Mouse (Mus musculus) layer of hippocampus, adult 2 months (tissue): ENCODE data around the gene Prickle3. TPM values are rescaled to one million over a fixed set of nuclear protein-coding genes. Genes with fewer than 3 reads are reported as not detected.

Source experiments
- DNase-seq, 2 experiments: peaks; one replicate each; pipeline ENCODE4 v3.0.0; 2022; ENCODE audit warnings: low spot score in 2 of 2
- H3K27ac ChIP-seq: fragments of 200-600 bp; 2 replicates; pipeline ENCODE4 v1.8.1; 2022
- H3K4me3 ChIP-seq: fragments of 200-600 bp; 2 replicates; pipeline ENCODE4 v1.8.1; 2022; ENCODE audit warnings: mild to moderate bottlenecking
- CTCF ChIP-seq: fragments of 200-600 bp; conservative IDR thresholded peaks from 2 replicates; pipeline ENCODE4 v1.8.1; 2022; ENCODE audit warnings: antibody characterized with exemption, mild to moderate bottlenecking, moderate library complexity
- long read RNA-seq, 2 experiments: library from polyadenylated mRNA; stranded (forward); transcript quantifications; one replicate each; pipeline ENCODE4 v2.0.0; 2021; ENCODE audit warnings: borderline mapping rate in 2 of 2
- total RNA-seq, 2 experiments: library from RNA; stranded (reverse); gene quantifications; 2 replicates each; pipeline ENCODE4 v1.2.3; 2021

Gene Prickle3
- 1 to 10 TPM; 1.0 to 1.1 TPM for total RNA-seq
- long read RNA-seq, experiment 1 = 0 reads
- long read RNA-seq, experiment 2, partial matches to known transcripts = 0 of 1 reads
- long read RNA-seq, experiment 2, other reads (novel, unspliced or antisense) = 0 of 1 reads

- TF ChIP-seq CTCF = no peak
- Histone ChIP-seq H3K27ac (no peak within 1 kb of the TSS), H3K4me3 (peak within 1 kb of the TSS; percentile 39)
- DNase-seq = no peak
These were observed at the start of gene Prickle3 for GRCm38 (mm10) chrX:7657221-7657639. TSS of gene Prickle3 (plus strand) at chrX:7657260.

GRCm38 (mm10) chrX:7610035-7610434 lies 47.0 kb upstream of the Prickle3 start:
- Histone ChIP-seq H3K4me3 (peak overlapping the region; percentile 59), H3K27ac (peak overlapping the region; percentile 75)
- peak in 1 of 2 experiments; percentile 6 for DNase-seq
- no peak for TF ChIP-seq CTCF

- peak in 1 of 2 experiments; percentile 7 for DNase-seq
- no peak for TF ChIP-seq CTCF
- Histone ChIP-seq H3K4me3 (peak overlapping the region; percentile 59), H3K27ac (peak overlapping the region; percentile 75)
These were observed 46.4 kb upstream of the Prickle3 start for GRCm38 (mm10) chrX:7610536-7611258.

GRCm38 (mm10) chrX:7617889-7618551 lies 39.0 kb upstream of the Prickle3 start:
- Histone ChIP-seq H3K27ac (no peak overlapping the region), H3K4me3 (no peak overlapping the region)
- no peak for TF ChIP-seq CTCF
- no peak for DNase-seq

- no peak overlapping the region for H3K27ac ChIP-seq
- TF ChIP-seq CTCF = no peak
- no peak for DNase-seq
- no peak overlapping the region for H3K4me3 ChIP-seq
These were observed 24.5 kb upstream of the Prickle3 start for GRCm38 (mm10) chrX:7632560-7632959.

- TF ChIP-seq CTCF = no peak
- peak overlapping the region; percentile 18; the same call in 1 of the 2 replicates for H3K27ac ChIP-seq
- DNase-seq = no peak
- H3K4me3 ChIP-seq = no peak overlapping the region
These were observed 22.0 kb upstream of the Prickle3 start for GRCm38 (mm10) chrX:7635101-7635500.

DNA sequence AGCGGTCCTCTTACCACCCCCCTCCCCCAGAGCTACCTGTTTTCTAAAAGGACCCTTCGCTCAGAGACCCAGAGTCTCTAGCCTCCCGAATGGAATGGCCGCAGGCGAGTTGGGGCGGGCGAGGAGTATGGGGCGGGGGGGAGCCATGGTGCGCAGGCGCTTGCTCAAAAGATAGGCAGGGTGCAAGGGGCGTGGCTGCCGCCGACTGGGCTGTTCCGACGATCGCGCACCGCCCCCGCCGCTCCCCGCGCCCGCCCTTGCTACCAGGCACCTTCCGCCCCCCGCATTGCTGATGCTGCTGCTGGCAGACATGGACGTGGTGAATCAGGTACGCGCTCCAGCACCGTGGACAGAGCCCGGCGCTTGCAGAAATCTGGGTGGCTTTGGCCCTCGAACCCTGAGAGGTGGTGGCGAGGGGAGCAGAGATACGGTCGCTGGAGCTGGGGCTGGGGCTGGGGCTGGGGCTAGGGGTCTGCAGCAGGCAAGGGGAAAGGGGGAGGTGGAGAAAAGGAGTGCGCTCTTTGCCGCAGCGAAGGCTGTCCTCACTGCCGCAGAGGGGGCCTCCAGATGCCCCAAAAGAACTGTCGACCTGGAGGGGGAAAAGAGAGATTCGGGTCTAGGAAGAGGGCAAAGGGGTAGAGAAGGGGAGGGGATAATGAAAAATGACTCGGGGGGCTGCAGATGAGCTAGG lies 18.5 kb upstream of the Prickle3 start, which contains the start of gene Syp:
TSS of gene Syp (plus strand) at position 71 of the 691 bp plus-strand sequence.
- Histone ChIP-seq H3K4me3 (peak within 1 kb of the TSS; percentile 58), H3K27ac (peak within 1 kb of the TSS; percentile 90)
- TF ChIP-seq CTCF = no peak
- DNase-seq = peak; percentile 86 to 90

DNA sequence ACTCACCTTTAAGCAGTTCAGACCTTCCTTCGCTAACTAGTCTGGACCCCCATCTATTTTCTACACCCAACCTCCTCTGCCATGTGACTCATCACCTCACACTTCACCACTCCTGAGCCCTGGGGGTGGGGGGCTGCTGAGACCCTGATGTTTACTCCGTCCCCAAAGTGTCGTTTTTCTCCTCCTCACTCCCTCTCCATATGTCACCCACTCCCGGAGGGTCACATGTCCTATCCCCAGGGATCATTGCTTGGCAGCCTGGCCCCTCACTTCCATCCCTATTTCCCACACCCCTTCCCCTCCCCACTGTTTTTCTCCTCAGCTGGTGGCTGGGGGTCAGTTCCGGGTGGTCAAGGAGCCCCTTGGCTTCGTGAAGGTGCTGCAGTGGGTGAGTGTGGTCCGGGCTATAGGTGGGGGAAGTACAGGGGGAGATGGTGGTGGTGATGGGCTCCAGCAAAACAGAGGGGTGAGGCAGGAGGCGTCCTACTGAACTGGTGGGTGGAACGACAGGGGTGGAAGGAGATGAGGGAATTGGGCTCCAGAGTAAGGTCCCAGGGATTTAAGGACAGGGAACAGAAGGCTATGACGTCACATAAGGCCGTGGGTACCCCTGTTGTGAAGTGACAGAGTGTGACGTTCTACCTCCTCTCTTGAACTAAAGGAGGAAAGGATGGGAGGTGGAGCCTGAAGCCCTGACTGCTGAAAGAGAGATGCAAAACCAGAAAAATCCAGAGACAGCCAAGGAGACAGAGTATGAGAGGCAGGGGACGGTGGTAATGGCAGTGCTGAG lies 17.3 kb upstream of the Prickle3 start:
- H3K27ac ChIP-seq = peak overlapping the region; percentile 90
- no peak for TF ChIP-seq CTCF
- no peak for DNase-seq
- H3K4me3 ChIP-seq = peak overlapping the region; percentile 58

DNA sequence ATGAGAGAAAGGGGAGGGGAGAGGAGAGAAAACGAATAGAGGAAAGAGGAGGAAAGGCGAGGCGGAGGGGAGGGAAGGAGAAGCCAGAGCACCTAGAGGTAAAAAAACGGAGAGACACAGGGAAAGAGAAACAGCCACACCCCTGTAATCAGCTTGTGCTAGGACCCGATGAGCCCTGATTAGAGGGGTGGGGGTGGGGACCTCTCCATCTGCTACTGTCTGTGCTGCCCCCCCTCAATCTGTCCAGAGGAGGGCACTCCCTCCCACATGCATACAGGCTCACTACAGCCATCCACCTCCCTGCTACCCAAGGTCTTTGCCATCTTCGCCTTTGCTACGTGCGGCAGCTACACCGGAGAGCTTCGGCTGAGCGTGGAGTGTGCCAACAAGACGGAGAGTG lies 16.3 kb upstream of the Prickle3 start:
- H3K27ac ChIP-seq = 0 out of 2 replicates have a peak overlapping the region, but pooled peaks have one; percentile 14
- peak overlapping the region; percentile 30 for H3K4me3 ChIP-seq

DNA sequence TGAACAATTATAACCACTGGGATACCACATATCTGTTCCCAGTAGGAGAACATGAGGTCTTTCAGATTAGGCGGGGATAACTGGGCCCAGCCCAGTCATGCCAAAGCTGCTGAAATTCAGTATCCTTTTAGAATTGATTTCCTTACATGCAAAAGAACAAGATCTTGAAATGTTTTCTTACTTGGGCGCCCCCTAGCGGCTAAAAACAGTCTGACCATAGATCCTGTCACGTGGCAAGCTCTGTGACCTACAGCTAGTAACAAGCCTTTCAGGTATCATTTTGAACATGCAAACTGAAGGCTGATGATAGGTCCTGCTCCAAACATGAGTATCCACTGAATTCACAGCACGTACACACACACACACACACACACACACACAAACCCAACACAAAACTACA lies 11.7 kb upstream of the Prickle3 start:
- peak in 1 of 2 experiments; percentile 79 for DNase-seq
- Histone ChIP-seq H3K27ac (no peak overlapping the region), H3K4me3 (no peak overlapping the region)
- peak; percentile 80 for TF ChIP-seq CTCF

More for the DNA sequence above, 16.3 kb upstream of the Prickle3 start:
- TF ChIP-seq CTCF = no peak
- no peak for DNase-seq

DNA sequence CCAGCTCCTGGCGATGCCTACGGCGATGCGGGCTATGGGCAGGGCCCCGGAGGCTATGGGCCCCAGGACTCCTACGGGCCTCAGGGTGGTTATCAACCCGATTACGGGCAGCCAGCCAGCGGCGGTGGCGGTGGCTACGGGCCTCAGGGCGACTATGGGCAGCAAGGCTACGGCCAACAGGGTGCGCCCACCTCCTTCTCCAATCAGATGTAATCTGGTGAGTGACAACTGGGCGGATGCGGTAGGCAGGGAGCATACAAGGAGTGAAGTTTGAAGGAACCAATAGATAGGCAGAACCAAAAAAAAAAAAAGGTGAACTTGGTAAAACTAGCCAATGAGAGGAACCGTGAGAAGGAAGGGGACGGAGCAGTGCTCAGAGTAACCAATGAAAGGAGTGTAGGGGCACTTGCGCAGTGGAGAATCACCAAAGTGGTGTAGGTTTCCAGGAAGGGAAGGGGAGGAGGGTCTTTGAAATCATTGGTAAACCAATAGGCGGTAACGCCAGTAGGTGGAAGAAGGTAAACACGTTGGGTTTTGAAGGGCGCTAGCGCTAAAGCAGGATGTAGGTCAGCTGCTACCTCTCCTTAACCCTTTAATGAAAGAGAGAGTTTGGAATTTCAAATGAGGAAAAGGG lies 8.3 kb upstream of the Prickle3 start:
- TF ChIP-seq CTCF = peak; percentile 47
- peak overlapping the region; percentile 88 for H3K27ac ChIP-seq
- peak; percentile 47 to 67 for DNase-seq
- peak overlapping the region; percentile 53 for H3K4me3 ChIP-seq
